Mouse (Mus musculus): ENCODE results near the gene Rgs11. TPM values are rescaled to one million over a fixed set of nuclear protein-coding genes. Genes with fewer than 3 reads are reported as not detected.

Rgs11 gene
- polyA plus RNA-seq, 1 experiment from 2014 or later: 0.72 TPM

DNA sequence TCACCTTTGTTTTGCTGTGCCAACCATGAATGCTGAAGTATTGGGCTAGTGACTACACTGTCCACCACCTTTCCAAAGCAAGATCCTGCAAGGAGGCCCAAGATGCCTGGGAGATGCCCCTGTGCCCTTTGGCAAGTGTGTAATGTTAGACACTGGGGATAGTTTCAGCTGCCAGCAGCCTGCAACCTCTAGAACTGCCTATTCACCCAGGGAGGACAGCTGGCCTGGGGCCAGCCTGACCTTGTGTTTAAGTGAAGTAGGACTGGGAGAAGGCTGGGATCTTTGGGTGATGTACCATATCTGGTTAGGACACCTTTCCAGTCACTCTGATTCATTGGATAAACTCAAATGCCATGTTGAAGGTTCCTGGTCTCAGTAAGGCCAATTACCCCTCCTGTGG, 753 bp upstream of the Rgs11 start:
- ATAC-seq: no peak
- no peak overlapping the region for H3K4me3 ChIP-seq
- H3K4me1 ChIP-seq: peaks cover 20% of the 10 kb centered on the region
- peak overlapping the region; percentile 94; the same call in 1 of the 2 replicates for H3K4me2 ChIP-seq
- no peak overlapping the region for H3K9ac ChIP-seq
- no peak overlapping the region for H3K27ac ChIP-seq
- peaks cover 73% of the 10 kb centered on the region for H3K27me3 ChIP-seq
- no peaks in the 10 kb centered on the region for H3K9me3 ChIP-seq (replicated peaks)
- H3K36me3 ChIP-seq (ENCODE audit: poor library complexity, severe bottlenecking): peaks cover 15% of the 10 kb centered on the region

DNA sequence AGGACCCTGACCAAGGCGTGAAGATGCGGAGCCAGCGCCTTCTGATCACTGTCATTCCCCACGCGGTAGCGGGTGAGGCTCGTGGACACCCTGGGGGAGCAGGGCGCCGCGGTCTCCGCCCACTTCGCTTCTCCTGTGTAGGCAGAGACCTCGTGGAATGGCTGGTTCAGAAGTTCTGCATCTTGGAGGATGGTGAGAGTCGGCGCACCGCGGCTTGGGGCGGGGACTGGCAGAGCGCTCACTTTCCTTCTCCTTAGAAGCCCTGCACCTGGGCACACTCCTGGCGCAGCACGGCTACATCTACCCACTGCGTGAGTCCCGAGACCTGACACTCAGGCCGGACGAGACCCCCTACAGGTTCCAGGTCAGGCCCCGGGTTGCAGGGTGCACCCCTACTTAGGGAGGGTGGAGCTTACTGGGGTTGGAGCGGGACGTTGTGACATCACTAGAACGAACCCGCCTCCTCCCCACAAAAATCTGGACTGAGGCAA, 615 bp downstream of the Rgs11 start:
- WGBS: 1% methylated on average over 28 of the region's 30 CpGs
- 0 out of 2 replicates have a peak, but pooled peaks have one; percentile 25 for ATAC-seq
- no peak overlapping the region for H3K27ac ChIP-seq
- no peaks in the 10 kb centered on the region for H3K9me3 ChIP-seq (replicated peaks)
- peak overlapping the region; percentile 43 for H3K4me3 ChIP-seq
- peak overlapping the region; percentile 82 for H3K4me2 ChIP-seq
- peaks cover 20% of the 10 kb centered on the region for H3K4me1 ChIP-seq
- H3K27me3 ChIP-seq: peaks cover 73% of the 10 kb centered on the region
- 0 out of 2 replicates have a peak, but pooled peaks cover 5% of the 10 kb centered on the region for H3K36me3 ChIP-seq (ENCODE audit: poor library complexity, severe bottlenecking)
- peak overlapping the region; percentile 50 for H3K9ac ChIP-seq

DNA sequence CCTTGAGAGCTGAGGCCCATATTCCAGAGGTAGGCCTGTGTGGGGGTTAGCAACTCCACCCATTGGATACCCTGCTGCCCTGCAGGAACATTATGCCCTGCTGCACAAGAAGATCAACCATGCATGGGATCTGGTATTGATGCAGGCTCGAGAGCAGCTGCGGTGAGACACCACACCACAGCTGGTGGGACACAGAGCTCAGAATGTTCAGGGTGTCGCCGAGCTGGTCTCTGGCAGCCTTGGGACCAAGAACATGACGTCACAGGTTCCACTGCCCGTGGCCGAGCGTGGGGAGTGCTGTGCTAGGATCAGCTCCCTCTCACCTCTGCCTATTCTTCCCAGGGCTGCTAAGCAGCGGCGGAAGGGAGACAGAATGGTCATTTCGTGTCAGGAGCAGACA, 2.0 kb downstream of the Rgs11 start:
- no peaks in the 10 kb centered on the region for H3K36me3 ChIP-seq (ENCODE audit: poor library complexity, severe bottlenecking)
- no peak for ATAC-seq
- WGBS: 28% methylated on average over 11 of the region's 11 CpGs
- H3K27me3 ChIP-seq: peaks cover 64% of the 10 kb centered on the region
- H3K4me1 ChIP-seq: peaks cover 20% of the 10 kb centered on the region
- no peak overlapping the region for H3K9ac ChIP-seq
- H3K4me2 ChIP-seq: no peak overlapping the region
- no peak overlapping the region for H3K27ac ChIP-seq
- no peaks in the 10 kb centered on the region for H3K9me3 ChIP-seq (replicated peaks)
- no peak overlapping the region for H3K4me3 ChIP-seq

DNA sequence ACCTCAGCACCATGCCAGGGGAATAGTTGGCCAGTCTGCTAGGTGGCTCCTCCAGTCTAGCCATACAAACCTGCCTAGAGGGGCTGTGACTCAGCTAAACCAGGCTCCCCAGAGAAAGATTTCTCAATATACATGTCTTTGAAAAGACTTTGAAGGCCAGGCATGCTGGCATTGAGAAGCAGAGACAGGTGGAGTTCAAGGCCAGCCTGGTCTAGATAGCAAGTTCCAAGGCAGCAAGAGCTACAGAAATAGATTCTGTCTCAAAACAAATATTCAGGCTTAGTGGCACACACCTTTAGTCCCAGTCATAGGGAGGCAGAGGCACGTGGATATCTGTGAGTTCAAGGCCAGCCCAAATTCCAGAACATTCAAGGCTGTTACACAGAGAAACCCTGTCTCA, 3.6 kb downstream of the Rgs11 start:
- no peak overlapping the region for H3K4me2 ChIP-seq
- no peaks in the 10 kb centered on the region for H3K9me3 ChIP-seq (replicated peaks)
- H3K36me3 ChIP-seq (ENCODE audit: poor library complexity, severe bottlenecking): no peaks in the 10 kb centered on the region
- WGBS: 53% methylated on average over 1 of the region's 1 CpGs
- no peak overlapping the region for H3K9ac ChIP-seq
- peaks cover 47% of the 10 kb centered on the region for H3K27me3 ChIP-seq
- H3K27ac ChIP-seq: no peak overlapping the region
- peaks cover 14% of the 10 kb centered on the region for H3K4me1 ChIP-seq
- no peak for ATAC-seq
- no peak overlapping the region for H3K4me3 ChIP-seq

DNA sequence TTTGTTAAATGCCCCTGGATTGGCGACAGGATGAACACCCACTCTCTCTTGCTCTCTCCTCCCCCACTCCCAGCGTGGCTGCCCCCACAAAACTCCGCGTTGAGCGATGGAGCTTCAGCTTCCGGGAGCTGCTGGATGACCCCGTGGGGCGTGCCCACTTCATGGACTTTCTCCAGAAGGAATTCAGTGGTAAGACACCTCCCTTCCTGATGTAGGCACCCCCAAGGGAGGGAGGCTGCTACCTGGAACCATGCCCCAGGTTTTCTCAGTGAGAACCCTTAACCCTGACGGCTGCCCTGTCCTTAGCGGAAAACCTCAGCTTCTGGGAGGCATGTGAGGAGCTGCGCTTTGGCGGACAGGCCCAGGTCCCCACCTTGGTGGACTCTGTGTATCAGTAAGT, 4.9 kb downstream of the Rgs11 start, which contains the start of gene Arhgdig:
Arhgdig (minus strand) TSS at position 101 of the 400 bp plus-strand sequence.
- H3K4me3 ChIP-seq: no peak within 1 kb of the TSS
- ATAC-seq: no peak
- no peaks in the 10 kb centered on the region for H3K9me3 ChIP-seq (replicated peaks)
- H3K27me3 ChIP-seq: peaks cover 34% of the 10 kb centered on the region
- peaks cover 10% of the 10 kb centered on the region for H3K4me1 ChIP-seq
- H3K36me3 ChIP-seq (ENCODE audit: poor library complexity, severe bottlenecking): no peaks in the 10 kb centered on the region
- no peak within 1 kb of the TSS for H3K27ac ChIP-seq
- H3K9ac ChIP-seq: no peak within 1 kb of the TSS
- 89% methylated on average over 12 of the region's 12 CpGs for WGBS
- no peak within 1 kb of the TSS for H3K4me2 ChIP-seq

DNA sequence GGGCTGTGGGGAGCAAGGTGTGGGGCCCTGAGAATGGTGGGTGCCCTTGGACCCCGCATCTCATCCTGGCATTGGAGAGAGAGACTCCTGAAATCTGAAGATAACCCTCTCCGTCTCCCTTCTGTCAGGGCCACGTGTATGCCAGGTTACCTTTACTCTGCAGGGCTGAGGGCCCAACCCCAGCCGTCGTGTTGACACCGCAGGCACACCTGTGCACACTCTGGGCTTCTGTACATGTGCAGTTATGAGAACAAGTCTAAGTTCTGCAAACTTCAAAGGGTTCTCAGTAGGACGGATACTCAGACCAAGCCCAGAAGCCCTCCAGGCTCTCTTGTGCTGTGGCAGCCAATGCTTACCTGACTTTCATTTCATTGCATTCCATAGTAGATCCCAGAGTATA, 9.5 kb downstream of the Rgs11 start:
- no peaks in the 10 kb centered on the region for H3K9me3 ChIP-seq (replicated peaks)
- ATAC-seq: no peak
- no peak overlapping the region for H3K27ac ChIP-seq
- H3K4me1 ChIP-seq: no peaks in the 10 kb centered on the region
- 0 out of 2 replicates have a peak, but pooled peaks cover 8% of the 10 kb centered on the region for H3K36me3 ChIP-seq (ENCODE audit: poor library complexity, severe bottlenecking)
- H3K27me3 ChIP-seq: no peaks in the 10 kb centered on the region
- H3K9ac ChIP-seq: no peak overlapping the region
- H3K4me3 ChIP-seq: no peak overlapping the region
- H3K4me2 ChIP-seq: no peak overlapping the region
- WGBS: 90% methylated on average over 7 of the region's 7 CpGs

DNA sequence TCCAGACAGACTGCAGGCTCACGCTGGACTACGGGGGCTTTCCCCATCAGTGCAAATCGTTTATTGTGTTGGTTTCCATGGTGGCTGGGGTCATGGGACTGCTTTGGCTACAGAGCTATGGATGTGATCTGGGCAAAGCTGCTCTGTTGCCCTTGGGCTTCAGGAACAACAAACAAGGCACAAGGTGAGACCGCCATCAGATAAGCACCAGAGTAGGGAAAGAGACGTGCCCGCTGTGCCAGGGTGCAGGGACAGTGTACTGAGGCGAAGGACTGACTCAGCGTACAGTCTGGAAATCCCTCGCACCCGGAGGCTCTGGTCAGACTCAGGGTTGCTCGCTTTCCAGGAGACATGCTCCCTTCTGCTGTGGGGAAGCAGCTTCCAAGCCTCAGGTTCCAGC, 9.9 kb downstream of the Rgs11 start:
- Histone ChIP-seq H3K9ac (no peak overlapping the region), H3K4me1 (no peaks in the 10 kb centered on the region), H3K9me3 (replicated peaks) (no peaks in the 10 kb centered on the region), H3K4me2 (no peak overlapping the region), H3K36me3 (ENCODE audit: poor library complexity, severe bottlenecking) (0 out of 2 replicates have a peak, but pooled peaks cover 8% of the 10 kb centered on the region), H3K4me3 (no peak overlapping the region), H3K27me3 (no peaks in the 10 kb centered on the region), H3K27ac (no peak overlapping the region)
- 87% methylated on average over 11 of the region's 11 CpGs for WGBS
- no peak for ATAC-seq

DNA sequence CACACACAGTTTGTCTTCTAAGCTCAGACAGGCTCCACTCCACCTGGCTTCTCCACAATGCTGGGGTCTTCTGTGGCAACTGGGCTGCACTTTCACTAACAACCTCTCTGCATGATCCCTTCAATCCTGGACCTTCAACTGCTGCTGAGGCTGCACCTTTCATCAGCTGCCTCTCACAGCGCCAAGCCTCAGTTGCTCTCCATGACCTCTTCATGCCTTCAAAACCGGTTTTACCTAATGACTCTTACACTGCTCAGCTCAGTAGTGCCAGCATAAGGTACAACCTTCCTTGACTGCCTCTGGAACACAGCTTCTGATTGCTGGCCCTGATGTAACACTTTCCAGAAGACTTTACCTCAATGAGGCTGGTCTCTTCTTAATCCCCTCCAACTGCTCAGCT, 18.8 kb downstream of the Rgs11 start:
- H3K9ac ChIP-seq: no peak overlapping the region
- no peak overlapping the region for H3K4me2 ChIP-seq
- no peaks in the 10 kb centered on the region for H3K9me3 ChIP-seq (replicated peaks)
- no peaks in the 10 kb centered on the region for H3K27me3 ChIP-seq
- no peak for ATAC-seq
- no peak overlapping the region for H3K27ac ChIP-seq
- WGBS: 76% methylated on average over 2 of the region's 2 CpGs
- H3K4me3 ChIP-seq: no peak overlapping the region
- H3K36me3 ChIP-seq (ENCODE audit: poor library complexity, severe bottlenecking): 0 out of 2 replicates have a peak, but pooled peaks cover 3% of the 10 kb centered on the region
- H3K4me1 ChIP-seq: no peaks in the 10 kb centered on the region

DNA sequence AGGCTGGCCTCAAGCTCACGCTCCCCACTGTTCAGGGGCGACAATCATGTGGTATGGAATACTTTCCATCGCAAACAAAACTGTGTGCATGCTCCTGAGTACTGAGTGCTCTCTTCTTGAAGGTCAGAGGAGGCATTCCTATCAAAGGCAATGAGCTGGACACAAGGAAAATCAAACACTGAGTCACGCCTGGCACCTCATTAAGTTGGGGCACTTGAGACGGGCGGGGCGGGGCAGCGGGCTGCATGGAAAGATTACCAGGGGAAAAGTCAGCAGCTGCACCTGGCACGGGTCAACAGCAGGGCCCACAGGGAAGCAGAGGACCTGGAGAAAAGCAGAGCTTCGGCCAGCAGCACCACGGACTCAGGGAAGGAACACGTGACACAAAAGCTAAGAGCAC, 22.4 kb downstream of the Rgs11 start:
- no peak overlapping the region for H3K4me2 ChIP-seq
- no peak overlapping the region for H3K27ac ChIP-seq
- no peak for ATAC-seq
- no peaks in the 10 kb centered on the region for H3K36me3 ChIP-seq (ENCODE audit: poor library complexity, severe bottlenecking)
- no peaks in the 10 kb centered on the region for H3K9me3 ChIP-seq (replicated peaks)
- no peak overlapping the region for H3K4me3 ChIP-seq
- WGBS: 87% methylated on average over 12 of the region's 12 CpGs
- no peaks in the 10 kb centered on the region for H3K27me3 ChIP-seq
- no peaks in the 10 kb centered on the region for H3K4me1 ChIP-seq
- H3K9ac ChIP-seq: no peak overlapping the region

DNA sequence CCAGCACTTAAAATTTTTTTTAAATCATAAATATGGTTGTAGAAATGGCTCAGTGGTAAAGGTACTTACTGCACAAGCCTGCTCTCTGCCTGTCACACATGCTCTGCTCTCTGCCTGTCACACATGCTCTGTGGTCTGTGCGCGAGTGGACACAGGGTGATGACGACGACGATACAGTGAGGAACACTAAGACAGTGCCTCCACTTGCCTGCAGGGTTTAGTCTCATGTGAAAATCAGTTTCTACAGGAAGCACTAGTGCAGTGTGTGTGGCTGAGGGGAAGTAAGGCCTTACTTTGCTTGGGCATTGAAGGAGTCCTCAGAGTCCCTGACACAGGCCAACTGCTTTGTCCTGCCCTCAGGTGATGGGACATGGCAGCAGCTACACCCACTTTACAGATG, 27.0 kb downstream of the Rgs11 start:
- H3K4me1 ChIP-seq: no peaks in the 10 kb centered on the region
- WGBS: 95% methylated on average over 5 of the region's 5 CpGs
- no peak overlapping the region for H3K4me3 ChIP-seq
- no peaks in the 10 kb centered on the region for H3K36me3 ChIP-seq (ENCODE audit: poor library complexity, severe bottlenecking)
- no peak overlapping the region for H3K4me2 ChIP-seq
- ATAC-seq: no peak
- H3K27me3 ChIP-seq: no peaks in the 10 kb centered on the region
- no peaks in the 10 kb centered on the region for H3K9me3 ChIP-seq (replicated peaks)
- no peak overlapping the region for H3K27ac ChIP-seq
- no peak overlapping the region for H3K9ac ChIP-seq

DNA sequence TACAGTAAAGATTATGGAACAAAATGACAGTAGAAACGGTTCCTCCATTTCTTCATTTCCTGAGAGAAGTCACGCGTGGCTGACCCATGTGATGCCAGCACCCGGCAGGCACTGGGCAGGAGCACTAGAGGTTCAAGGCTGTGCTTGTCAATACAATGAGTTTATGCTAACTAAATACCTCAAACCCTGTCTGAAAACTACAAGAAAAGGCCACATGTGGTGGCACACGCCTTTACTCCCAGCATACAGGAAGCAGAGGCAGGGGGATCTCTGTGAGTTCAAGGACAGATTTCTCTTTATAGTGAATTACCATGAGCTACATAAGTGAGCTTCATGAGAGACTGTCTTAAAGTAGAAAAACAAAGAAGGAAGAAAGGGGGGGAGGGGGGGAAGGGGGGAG, 28.4 kb downstream of the Rgs11 start:
- H3K4me1 ChIP-seq: peaks cover 12% of the 10 kb centered on the region; the same call in 1 of the 2 replicates
- 89% methylated on average over 5 of the region's 5 CpGs for WGBS
- H3K27me3 ChIP-seq: no peaks in the 10 kb centered on the region
- no peak overlapping the region for H3K4me3 ChIP-seq
- H3K9ac ChIP-seq: no peak overlapping the region
- no peak for ATAC-seq
- no peak overlapping the region for H3K4me2 ChIP-seq
- no peaks in the 10 kb centered on the region for H3K9me3 ChIP-seq (replicated peaks)
- H3K36me3 ChIP-seq (ENCODE audit: poor library complexity, severe bottlenecking): no peaks in the 10 kb centered on the region
- no peak overlapping the region for H3K27ac ChIP-seq

DNA sequence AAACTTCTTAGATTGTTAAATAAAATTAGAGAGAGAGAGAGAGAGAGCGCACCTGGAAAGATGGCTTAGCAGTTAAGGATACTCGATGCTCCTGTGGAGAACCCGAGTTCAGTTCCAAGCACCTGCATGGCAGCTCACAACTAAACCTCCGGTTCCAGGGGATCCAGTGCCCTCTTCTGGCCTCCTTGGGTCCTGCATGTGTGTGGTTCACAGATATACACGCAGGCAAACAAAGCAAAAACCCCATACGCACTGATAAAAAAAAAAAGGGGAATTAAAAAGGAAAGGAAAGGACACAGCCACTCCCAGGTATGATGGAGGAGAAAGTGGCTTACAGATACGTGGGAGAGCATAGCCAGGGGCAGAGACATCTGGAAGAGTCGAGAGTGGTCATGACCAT, 30.1 kb downstream of the Rgs11 start:
- Histone ChIP-seq H3K27me3 (no peaks in the 10 kb centered on the region), H3K4me1 (peaks cover 12% of the 10 kb centered on the region; the same call in 1 of the 2 replicates), H3K36me3 (ENCODE audit: poor library complexity, severe bottlenecking) (no peaks in the 10 kb centered on the region), H3K9me3 (replicated peaks) (no peaks in the 10 kb centered on the region), H3K4me2 (no peak overlapping the region), H3K9ac (no peak overlapping the region), H3K27ac (no peak overlapping the region), H3K4me3 (no peak overlapping the region)
- ATAC-seq: no peak
- WGBS: 72% methylated on average over 8 of the region's 8 CpGs

DNA sequence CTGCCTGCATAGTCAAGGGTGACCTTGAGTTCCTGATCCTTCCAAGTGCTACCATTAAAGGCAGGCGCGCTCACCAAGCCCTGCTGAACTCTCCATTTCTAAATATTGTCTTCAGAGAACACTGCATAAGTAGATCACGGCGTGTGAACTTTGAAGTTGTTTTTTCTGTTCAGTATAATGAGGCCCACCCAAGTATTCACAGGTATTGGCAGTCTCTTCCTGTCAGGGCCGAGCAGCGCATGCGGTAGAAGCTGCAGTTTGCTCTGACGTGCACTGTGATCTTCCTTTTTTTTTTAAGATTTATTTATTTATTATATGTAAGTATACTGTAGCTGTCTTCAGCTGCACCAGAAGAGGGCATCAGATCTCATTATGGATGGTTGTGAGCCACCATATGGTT, 31.6 kb downstream of the Rgs11 start:
- no peak for ATAC-seq
- WGBS: 90% methylated on average over 8 of the region's 8 CpGs

More for the DNA sequence above, 31.6 kb downstream of the Rgs11 start:
- Histone ChIP-seq H3K36me3 (ENCODE audit: poor library complexity, severe bottlenecking) (no peaks in the 10 kb centered on the region), H3K9me3 (replicated peaks) (no peaks in the 10 kb centered on the region), H3K4me2 (no peak overlapping the region), H3K27me3 (no peaks in the 10 kb centered on the region), H3K9ac (no peak overlapping the region), H3K27ac (no peak overlapping the region), H3K4me1 (peaks cover 12% of the 10 kb centered on the region; the same call in 1 of the 2 replicates), H3K4me3 (no peak overlapping the region)
